Mouse (Mus musculus): Measurements from ENCODE around the gene Tex22. TPM values are rescaled to one million over a fixed set of nuclear protein-coding genes. Genes with fewer than 3 reads are reported as not detected.

Tex22 gene
- not detected in 2 replicates for polyA plus RNA-seq (2014; fragmentation: Nextera tagmentation; extraction: Ambion mirVana)

GRCm38 (mm10) chr12:113074329-113075062 is at the start of gene Tex22:
Tex22 (plus strand) TSS chr12:113074502.
- Histone ChIP-seq H3K36me3 (ENCODE audit: control insufficient read depth, insufficient read depth, low read length) (peaks cover 27% of the 10 kb centered on the region), H3K9me3 (ENCODE audit: control insufficient read depth, low read length) (no peaks in the 10 kb centered on the region), H3K27ac (replicated peaks; ENCODE audit: low read depth, low read length) (peak within 1 kb of the TSS; percentile 87), H3K4me1 (ENCODE audit: control insufficient read depth, insufficient read depth, low read length) (peaks cover 15% of the 10 kb centered on the region), H3K4me3 (ENCODE audit: low read depth, low read length) (peak within 1 kb of the TSS; percentile 53), H3K4me2 (ENCODE audit: low read depth, low read length) (peak within 1 kb of the TSS; percentile 98), H3K9ac (ENCODE audit: low read depth, low read length) (peak within 1 kb of the TSS; percentile 70), H3K27me3 (replicated peaks; ENCODE audit: control insufficient read depth, insufficient read depth, low read length) (no peaks in the 10 kb centered on the region)
- peak; percentile 92 for DNase-seq (ENCODE audit: low spot score)
- peak; percentile 93 for ATAC-seq (ENCODE audit: low read depth)
- 3% methylated on average over 32 of the region's 32 CpGs for WGBS

- H3K27me3 ChIP-seq (replicated peaks; ENCODE audit: control insufficient read depth, insufficient read depth, low read length): no peaks in the 10 kb centered on the region
- no peak for ATAC-seq (ENCODE audit: low read depth)
- H3K9ac ChIP-seq (ENCODE audit: low read depth, low read length): no peak overlapping the region
- no peak overlapping the region for H3K4me3 ChIP-seq (ENCODE audit: low read depth, low read length)
- WGBS: 88% methylated on average over 1 of the region's 1 CpGs
- H3K4me2 ChIP-seq (ENCODE audit: low read depth, low read length): no peak overlapping the region
- no peak for DNase-seq (ENCODE audit: low spot score)
- H3K9me3 ChIP-seq (ENCODE audit: control insufficient read depth, low read length): no peaks in the 10 kb centered on the region
- peaks cover 20% of the 10 kb centered on the region; the same call in 1 of the 2 replicates for H3K36me3 ChIP-seq (ENCODE audit: control insufficient read depth, insufficient read depth, low read length)
- H3K27ac ChIP-seq (replicated peaks; ENCODE audit: low read depth, low read length): no peak overlapping the region
- no peaks in the 10 kb centered on the region for H3K4me1 ChIP-seq (ENCODE audit: control insufficient read depth, insufficient read depth, low read length)
These were observed 47.7 kb upstream of the Tex22 start for GRCm38 (mm10) chr12:113026557-113026956.

GRCm38 (mm10) chr12:113027495-113027894 is 46.8 kb upstream of the Tex22 start:
- no peak overlapping the region for H3K4me2 ChIP-seq (ENCODE audit: low read depth, low read length)
- no peak for ATAC-seq (ENCODE audit: low read depth)
- H3K27ac ChIP-seq (replicated peaks; ENCODE audit: low read depth, low read length): no peak overlapping the region; the same call in 1 of the 2 replicates
- 92% methylated on average over 2 of the region's 2 CpGs for WGBS
- H3K4me1 ChIP-seq (ENCODE audit: control insufficient read depth, insufficient read depth, low read length): no peaks in the 10 kb centered on the region
- H3K36me3 ChIP-seq (ENCODE audit: control insufficient read depth, insufficient read depth, low read length): peaks cover 20% of the 10 kb centered on the region; the same call in 1 of the 2 replicates
- no peak for DNase-seq (ENCODE audit: low spot score)
- no peak overlapping the region for H3K4me3 ChIP-seq (ENCODE audit: low read depth, low read length)
- H3K9ac ChIP-seq (ENCODE audit: low read depth, low read length): no peak overlapping the region
- H3K27me3 ChIP-seq (replicated peaks; ENCODE audit: control insufficient read depth, insufficient read depth, low read length): no peaks in the 10 kb centered on the region
- H3K9me3 ChIP-seq (ENCODE audit: control insufficient read depth, low read length): no peaks in the 10 kb centered on the region

- ATAC-seq (ENCODE audit: low read depth) (peak; percentile 80), DNase-seq (ENCODE audit: low spot score) (peak; percentile 82)
- peaks cover 17% of the 10 kb centered on the region; the same call in 1 of the 2 replicates for H3K36me3 ChIP-seq (ENCODE audit: control insufficient read depth, insufficient read depth, low read length)
- no peak overlapping the region for H3K4me2 ChIP-seq (ENCODE audit: low read depth, low read length)
- H3K9ac ChIP-seq (ENCODE audit: low read depth, low read length): no peak overlapping the region
- H3K27ac ChIP-seq (replicated peaks; ENCODE audit: low read depth, low read length): peak overlapping the region; percentile 44
- H3K27me3 ChIP-seq (replicated peaks; ENCODE audit: control insufficient read depth, insufficient read depth, low read length): no peaks in the 10 kb centered on the region
- 50% methylated on average over 5 of the region's 5 CpGs for WGBS
- no peaks in the 10 kb centered on the region for H3K4me1 ChIP-seq (ENCODE audit: control insufficient read depth, insufficient read depth, low read length)
- H3K4me3 ChIP-seq (ENCODE audit: low read depth, low read length): no peak overlapping the region
- H3K9me3 ChIP-seq (ENCODE audit: control insufficient read depth, low read length): no peaks in the 10 kb centered on the region
These were observed 46.2 kb upstream of the Tex22 start for GRCm38 (mm10) chr12:113028067-113028466.

- Histone ChIP-seq H3K27me3 (replicated peaks; ENCODE audit: control insufficient read depth, insufficient read depth, low read length) (no peaks in the 10 kb centered on the region), H3K4me3 (ENCODE audit: low read depth, low read length) (no peak overlapping the region), H3K4me2 (ENCODE audit: low read depth, low read length) (no peak overlapping the region), H3K36me3 (ENCODE audit: control insufficient read depth, insufficient read depth, low read length) (peaks cover 13% of the 10 kb centered on the region; the same call in 1 of the 2 replicates), H3K9ac (ENCODE audit: low read depth, low read length) (no peak overlapping the region), H3K4me1 (ENCODE audit: control insufficient read depth, insufficient read depth, low read length) (no peaks in the 10 kb centered on the region), H3K9me3 (ENCODE audit: control insufficient read depth, low read length) (no peaks in the 10 kb centered on the region), H3K27ac (replicated peaks; ENCODE audit: low read depth, low read length) (peak overlapping the region; percentile 63)
- WGBS: 77% methylated on average over 9 of the region's 9 CpGs
- DNase-seq (ENCODE audit: low spot score): peak; percentile 72
- peak; percentile 56 for ATAC-seq (ENCODE audit: low read depth)
These were observed 45.4 kb upstream of the Tex22 start for GRCm38 (mm10) chr12:113028898-113029297.

GRCm38 (mm10) chr12:113030046-113030445 is 44.3 kb upstream of the Tex22 start:
- Histone ChIP-seq H3K9me3 (ENCODE audit: control insufficient read depth, low read length) (no peaks in the 10 kb centered on the region), H3K4me2 (ENCODE audit: low read depth, low read length) (no peak overlapping the region), H3K9ac (ENCODE audit: low read depth, low read length) (no peak overlapping the region), H3K4me1 (ENCODE audit: control insufficient read depth, insufficient read depth, low read length) (no peaks in the 10 kb centered on the region), H3K27ac (replicated peaks; ENCODE audit: low read depth, low read length) (no peak overlapping the region), H3K4me3 (ENCODE audit: low read depth, low read length) (no peak overlapping the region), H3K27me3 (replicated peaks; ENCODE audit: control insufficient read depth, insufficient read depth, low read length) (no peaks in the 10 kb centered on the region), H3K36me3 (ENCODE audit: control insufficient read depth, insufficient read depth, low read length) (0 out of 2 replicates have a peak, but pooled peaks cover 13% of the 10 kb centered on the region)
- 74% methylated on average over 4 of the region's 4 CpGs for WGBS
- ATAC-seq (ENCODE audit: low read depth) (no peak), DNase-seq (ENCODE audit: low spot score) (no peak)

- H3K36me3 ChIP-seq (ENCODE audit: control insufficient read depth, insufficient read depth, low read length): 0 out of 2 replicates have a peak, but pooled peaks cover 8% of the 10 kb centered on the region
- H3K27ac ChIP-seq (replicated peaks; ENCODE audit: low read depth, low read length): no peak overlapping the region
- H3K4me2 ChIP-seq (ENCODE audit: low read depth, low read length): no peak overlapping the region
- no peak for ATAC-seq (ENCODE audit: low read depth)
- WGBS: 91% methylated on average over 9 of the region's 9 CpGs
- no peaks in the 10 kb centered on the region for H3K9me3 ChIP-seq (ENCODE audit: control insufficient read depth, low read length)
- H3K4me1 ChIP-seq (ENCODE audit: control insufficient read depth, insufficient read depth, low read length): no peaks in the 10 kb centered on the region
- DNase-seq (ENCODE audit: low spot score): no peak
- no peak overlapping the region for H3K9ac ChIP-seq (ENCODE audit: low read depth, low read length)
- no peak overlapping the region for H3K4me3 ChIP-seq (ENCODE audit: low read depth, low read length)
- no peaks in the 10 kb centered on the region for H3K27me3 ChIP-seq (replicated peaks; ENCODE audit: control insufficient read depth, insufficient read depth, low read length)
These were observed 43.3 kb upstream of the Tex22 start for GRCm38 (mm10) chr12:113030993-113031392.

GRCm38 (mm10) chr12:113031441-113031840 is 42.9 kb upstream of the Tex22 start:
- H3K27me3 ChIP-seq (replicated peaks; ENCODE audit: control insufficient read depth, insufficient read depth, low read length): no peaks in the 10 kb centered on the region
- 91% methylated on average over 6 of the region's 6 CpGs for WGBS
- no peaks in the 10 kb centered on the region for H3K9me3 ChIP-seq (ENCODE audit: control insufficient read depth, low read length)
- 0 out of 2 replicates have a peak, but pooled peaks cover 6% of the 10 kb centered on the region for H3K36me3 ChIP-seq (ENCODE audit: control insufficient read depth, insufficient read depth, low read length)
- no peak overlapping the region for H3K4me2 ChIP-seq (ENCODE audit: low read depth, low read length)
- DNase-seq (ENCODE audit: low spot score) (no peak), ATAC-seq (ENCODE audit: low read depth) (no peak)
- no peak overlapping the region for H3K27ac ChIP-seq (replicated peaks; ENCODE audit: low read depth, low read length)
- no peak overlapping the region for H3K9ac ChIP-seq (ENCODE audit: low read depth, low read length)
- no peak overlapping the region for H3K4me3 ChIP-seq (ENCODE audit: low read depth, low read length)
- H3K4me1 ChIP-seq (ENCODE audit: control insufficient read depth, insufficient read depth, low read length): no peaks in the 10 kb centered on the region

Data from embryonic facial prominence, embryonic 14.5 days (tissue).